Mouse (Mus musculus) hindbrain, embryonic 14.5 days (tissue): ENCODE data around the gene Gm6904. TPM values are rescaled to one million over a fixed set of nuclear protein-coding genes. Genes with fewer than 3 reads are reported as not detected.

ENCODE experiments used
- polyA plus RNA-seq: library from polyadenylated mRNA; unstranded; fragments of >200 nt; fragmentation: Nextera tagmentation; extraction: Ambion mirVana; gene quantifications from 2 replicates; pipeline ENCODE4 v1.2.1, GENCODE M21; 2014

Gene Gm6904
- polyA plus RNA-seq, 1 experiment from 2014 or later: not detected

Other genes with a start within 250 kb of the Gm6904 start
- not detected in 2 replicates for gene 1700129C05Rik, start 117.3 kb downstream of the Gm6904 start, polyA plus RNA-seq
- not detected in 2 replicates for gene Gm5142, start 81.5 kb downstream of the Gm6904 start, polyA plus RNA-seq
- gene Rcbtb1, start 59.0 kb downstream of the Gm6904 start, polyA plus RNA-seq: 47.9 and 51.9 TPM in 2 replicates
- gene Phf11a, start 37.3 kb upstream of the Gm6904 start, polyA plus RNA-seq: 0.15 and 0.18 TPM in 2 replicates
- 0.21 TPM in 1 of 2 replicates, not detected in the other for gene Phf11b, start 81.1 kb upstream of the Gm6904 start, polyA plus RNA-seq
- 0.34 and 0.60 TPM in 2 replicates for gene Phf11d, start 105.3 kb upstream of the Gm6904 start, polyA plus RNA-seq
- gene Phf11c, start 135.2 kb upstream of the Gm6904 start, polyA plus RNA-seq: 0.25 TPM in 2 replicates
- 6.3 and 8.9 TPM in 2 replicates for gene Setdb2, start 180.7 kb upstream of the Gm6904 start, polyA plus RNA-seq
- 32.2 and 33.4 TPM in 2 replicates for gene Cab39l, start 180.8 kb upstream of the Gm6904 start, polyA plus RNA-seq